8 mouse cellular contexts compared by ENCODE assay signal in genomic region chr11:97743423-97743822, GRCm38 (mm10). TPM values are rescaled to one million over a fixed set of nuclear protein-coding genes. Genes with fewer than 3 reads are reported as not detected.
DNase-seq lines count a peak whose midpoint lies in the region; ATAC-seq and TF ChIP-seq lines count a peak whose summit lies in the region.

No protein-coding gene starts in this region.

- H3K4me2 ChIP-seq in lung, postnatal 0 days (replicated peaks; ENCODE audit: low read depth, low read length) = peak overlapping the region; percentile 88
- H3K4me2 ChIP-seq in limb, embryonic 13.5 days (replicated peaks) = peak overlapping the region; percentile 88
- peak overlapping the region; percentile 70 for H3K4me2 ChIP-seq in stomach, embryonic 15.5 days

- no peak for TF ChIP-seq CTCF in lung, postnatal 0 days (IDR thresholded peaks at IDR 0.05)
- TF ChIP-seq CTCF in embryonic fibroblast, embryonic 13.5 days (IDR thresholded peaks at IDR 0.05; ENCODE audit: borderline replicate concordance, insufficient read depth, low read length) = no peak

- H3K9ac ChIP-seq in lung, postnatal 0 days (replicated peaks; ENCODE audit: low read depth) = peak overlapping the region; percentile 65; the same call in 1 of the 2 replicates
- peak overlapping the region; percentile 86 for H3K9ac ChIP-seq in limb, embryonic 13.5 days
- peak overlapping the region; percentile 77; the same call in 1 of the 2 replicates for H3K9ac ChIP-seq in stomach, embryonic 15.5 days

- H3K36me3 ChIP-seq in lung, postnatal 0 days (ENCODE audit: insufficient read depth, low read length) = peaks cover 8% of the 10 kb centered on the region; the same call in 1 of the 2 replicates
- H3K36me3 ChIP-seq in limb, embryonic 13.5 days = peaks cover 28% of the 10 kb centered on the region
- peaks cover 16% of the 10 kb centered on the region; the same call in 1 of the 2 replicates for H3K36me3 ChIP-seq in stomach, embryonic 15.5 days

- H3K9me3 ChIP-seq in lung, postnatal 0 days (ENCODE audit: low read length) = no peaks in the 10 kb centered on the region
- peaks cover 3% of the 10 kb centered on the region; the same call in 1 of the 2 replicates for H3K9me3 ChIP-seq in limb, embryonic 13.5 days
- no peaks in the 10 kb centered on the region for H3K9me3 ChIP-seq in stomach, embryonic 15.5 days

- TF ChIP-seq POLR2A in embryonic fibroblast, embryonic 13.5 days (IDR thresholded peaks at IDR 0.05; ENCODE audit: low read depth, low read length) = no peak

- no peak for TF ChIP-seq EP300 in lung, postnatal 0 days (IDR thresholded peaks at IDR 0.05)

- peaks cover 12% of the 10 kb centered on the region for H3K4me1 ChIP-seq in lung, postnatal 0 days (ENCODE audit: insufficient read depth, low read depth, low read length)
- H3K4me1 ChIP-seq in embryonic fibroblast, embryonic 13.5 days (ENCODE audit: control insufficient read depth, insufficient read depth, low read length) = peaks cover 14% of the 10 kb centered on the region; the same call in 1 of the 2 replicates
- H3K4me1 ChIP-seq in limb, embryonic 13.5 days = peaks cover 18% of the 10 kb centered on the region
- H3K4me1 ChIP-seq in stomach, embryonic 15.5 days = peaks cover 15% of the 10 kb centered on the region

- DNase-seq in lung, postnatal 0 days (ENCODE audit: low spot score) = no peak
- DNase-seq in lung, postnatal 14 days = no peak
- no peak for DNase-seq in right cerebral cortex, adult 18-20 months
- no peak for DNase-seq in embryo, embryonic 10 days (ENCODE audit: low spot score)
- DNase-seq in testis, postnatal 14 days (ENCODE audit: low spot score) = no peak

- peak overlapping the region; percentile 78 for H3K27ac ChIP-seq in lung, postnatal 0 days (ENCODE audit: low read length)
- H3K27ac ChIP-seq in embryonic fibroblast, embryonic 13.5 days (ENCODE audit: insufficient read depth, low read length) = peak overlapping the region; percentile 42
- peak overlapping the region; percentile 81; the same call in 1 of the 2 replicates for H3K27ac ChIP-seq in limb, embryonic 13.5 days
- H3K27ac ChIP-seq in stomach, embryonic 15.5 days = 0 out of 2 replicates have a peak overlapping the region, but pooled peaks have one; percentile 83

- ATAC-seq in lung, postnatal 0 days = no peak
- no peak for ATAC-seq in limb, embryonic 13.5 days (ENCODE audit: low FRiP score, low read depth)
- ATAC-seq in stomach, embryonic 15.5 days (ENCODE audit: insufficient read depth, low FRiP score, low read depth) = no peak

- H3K27me3 ChIP-seq in lung, postnatal 0 days (replicated peaks; ENCODE audit: insufficient read depth, low read length) = no peaks in the 10 kb centered on the region
- no peaks in the 10 kb centered on the region for H3K27me3 ChIP-seq in limb, embryonic 13.5 days
- no peaks in the 10 kb centered on the region for H3K27me3 ChIP-seq in stomach, embryonic 15.5 days (replicated peaks)

- 7% methylated on average over 9 of the region's 9 CpGs for WGBS in lung, postnatal 0 days
- 38% methylated on average over 9 of the region's 9 CpGs for WGBS in limb, embryonic 13.5 days
- WGBS in stomach, embryonic 15.5 days = 12% methylated on average over 9 of the region's 9 CpGs

- peak overlapping the region; percentile 83 for H3K4me3 ChIP-seq in lung, postnatal 0 days (ENCODE audit: low read depth, low read length)
- peak overlapping the region; percentile 89 for H3K4me3 ChIP-seq in embryonic fibroblast, embryonic 13.5 days (ENCODE audit: insufficient read depth, low read length)
- peak overlapping the region; percentile 81 for H3K4me3 ChIP-seq in limb, embryonic 13.5 days
- peak overlapping the region; percentile 88 for H3K4me3 ChIP-seq in stomach, embryonic 15.5 days (replicated peaks)

RNA-seq across cellular contexts. Expression of gene Pip4k2b, which starts 1.1 kb away (rescaled TPM):
- 0.86 and 1.3 TPM in 2 replicates for polyA plus RNA-seq in lung, postnatal 0 days (2015; fragmentation: Nextera tagmentation; extraction: Ambion mirVana)
- 40.7 and 42.6 TPM in 2 replicates for polyA plus RNA-seq in embryonic fibroblast, embryonic 13.5 days (2011; ENCODE audit: insufficient read length, low read depth, missing spikeins)
- polyA plus RNA-seq in limb, embryonic 13.5 days (2015; fragmentation: Nextera tagmentation; extraction: Ambion mirVana) = 2.8 and 3.3 TPM in 2 replicates
- 1.4 and 1.5 TPM in 2 replicates for polyA plus RNA-seq in stomach, embryonic 15.5 days (2015; fragmentation: Nextera tagmentation; extraction: Ambion mirVana)

RNA-seq across cellular contexts. Expression of gene Cwc25, which starts 22.9 kb away (rescaled TPM):
- polyA plus RNA-seq in lung, postnatal 0 days (2015; fragmentation: Nextera tagmentation; extraction: Ambion mirVana) = 12.7 and 13.2 TPM in 2 replicates
- polyA plus RNA-seq in embryonic fibroblast, embryonic 13.5 days (2011; ENCODE audit: insufficient read length, low read depth, missing spikeins) = 14.0 and 16.4 TPM in 2 replicates
- polyA plus RNA-seq in limb, embryonic 13.5 days (2015; fragmentation: Nextera tagmentation; extraction: Ambion mirVana) = 21.0 and 23.3 TPM in 2 replicates
- 14.8 and 16.8 TPM in 2 replicates for polyA plus RNA-seq in stomach, embryonic 15.5 days (2015; fragmentation: Nextera tagmentation; extraction: Ambion mirVana)

RNA-seq across cellular contexts. Expression of gene 1700001P01Rik, which starts 32.3 kb away (rescaled TPM):
- polyA plus RNA-seq in lung, postnatal 0 days (2015; fragmentation: Nextera tagmentation; extraction: Ambion mirVana) = not detected in 2 replicates
- not detected in 2 replicates for polyA plus RNA-seq in embryonic fibroblast, embryonic 13.5 days (2011; ENCODE audit: insufficient read length, low read depth, missing spikeins)
- 0.83 TPM in 1 of 2 replicates, not detected in the other for polyA plus RNA-seq in limb, embryonic 13.5 days (2015; fragmentation: Nextera tagmentation; extraction: Ambion mirVana)
- polyA plus RNA-seq in stomach, embryonic 15.5 days (2015; fragmentation: Nextera tagmentation; extraction: Ambion mirVana) = 0.37 and 0.60 TPM in 2 replicates

RNA-seq across cellular contexts. Expression of gene Rpl23, which starts 38.8 kb away (rescaled TPM):
- polyA plus RNA-seq in lung, postnatal 0 days (2015; fragmentation: Nextera tagmentation; extraction: Ambion mirVana) = 464 and 478 TPM in 2 replicates
- polyA plus RNA-seq in embryonic fibroblast, embryonic 13.5 days (2011; ENCODE audit: insufficient read length, low read depth, missing spikeins) = 548 and 603 TPM in 2 replicates
- polyA plus RNA-seq in limb, embryonic 13.5 days (2015; fragmentation: Nextera tagmentation; extraction: Ambion mirVana) = 547 and 558 TPM in 2 replicates
- 502 and 526 TPM in 2 replicates for polyA plus RNA-seq in stomach, embryonic 15.5 days (2015; fragmentation: Nextera tagmentation; extraction: Ambion mirVana)

RNA-seq across cellular contexts. Expression of gene Psmb3, which starts 40.2 kb away (rescaled TPM):
- polyA plus RNA-seq in lung, postnatal 0 days (2015; fragmentation: Nextera tagmentation; extraction: Ambion mirVana) = 350 and 419 TPM in 2 replicates
- 229 and 259 TPM in 2 replicates for polyA plus RNA-seq in embryonic fibroblast, embryonic 13.5 days (2011; ENCODE audit: insufficient read length, low read depth, missing spikeins)
- polyA plus RNA-seq in limb, embryonic 13.5 days (2015; fragmentation: Nextera tagmentation; extraction: Ambion mirVana) = 490 and 497 TPM in 2 replicates
- polyA plus RNA-seq in stomach, embryonic 15.5 days (2015; fragmentation: Nextera tagmentation; extraction: Ambion mirVana) = 396 and 424 TPM in 2 replicates
